Mouse (Mus musculus): ENCODE measurements around the gene Anapc15-ps.
A peak's percentile ranks its signal among the peaks of the same experiment; 100 is the strongest.
"Not testable (repeated sequence)": the region's sequence is repeated elsewhere in the genome, so short reads cannot be mapped to it uniquely, and the experiment has no call there.

Anapc15-ps gene

GRCm38 (mm10) chr10:95630726-95631345 lies 42.4 kb downstream of the Anapc15-ps start:
- DNase-seq (ENCODE audit: low spot score) = peak; percentile 12

GRCm38 (mm10) chr10:95630166-95630565 lies 43.1 kb downstream of the Anapc15-ps start:
- not testable (repeated sequence) for DNase-seq (ENCODE audit: low spot score)

GRCm38 (mm10) chr10:95628338-95628737 lies 44.9 kb downstream of the Anapc15-ps start:
- no peak for DNase-seq (ENCODE audit: low spot score)

- no peak for DNase-seq (ENCODE audit: low spot score)
Observed at GRCm38 (mm10) chr10:95627381-95627780, 45.9 kb downstream of the Anapc15-ps start.

GRCm38 (mm10) chr10:95625300-95625699 lies 48.0 kb downstream of the Anapc15-ps start:
- DNase-seq (ENCODE audit: low spot score) = no peak

GRCm38 (mm10) chr10:95624007-95624406 lies 49.2 kb downstream of the Anapc15-ps start:
- no peak for DNase-seq (ENCODE audit: low spot score)

- no peak for DNase-seq (ENCODE audit: low spot score)
Observed at GRCm38 (mm10) chr10:95623518-95623905, 49.7 kb downstream of the Anapc15-ps start.
